Mouse (Mus musculus) small intestine, adult 2 months (tissue): ENCODE measurements around the gene Fli1.

ENCODE experiments used
- CTCF ChIP-seq: fragments of 200-500 bp; IDR thresholded peaks from 2 replicates; pipeline ENCODE4 v1.5.1; 2012; ENCODE audit warnings: low read depth, mild to moderate bottlenecking, control low read depth, inconsistent platforms, low read length, moderate library complexity, mixed read lengths; ENCODE audit not compliant: insufficient replicate concordance, insufficient read length; ENCODE audit errors: extremely low read depth
- POLR2A ChIP-seq: fragments of 200-500 bp; IDR thresholded peaks from 2 replicates; pipeline ENCODE4 v1.6.1; 2012; ENCODE audit warnings: low read depth, mild to moderate bottlenecking, control low read depth, inconsistent platforms, low read length, moderate library complexity

- TF ChIP-seq CTCF = peak; percentile 61; the same call in 1 of the 2 replicates
- TF ChIP-seq POLR2A = no peak
Measured at GRCm38 (mm10) chr9:32591732-32592582, 49.3 kb upstream of the Fli1 start.
